Mouse (Mus musculus) lung, adult 2 months (tissue): ENCODE data around the gene Phf13. TPM values are rescaled to one million over a fixed set of nuclear protein-coding genes. Genes with fewer than 3 reads are reported as not detected.

Experiments
- DNase-seq: peaks from one replicate; pipeline ENCODE4 v3.0.0; 2022
- H3K4me1 ChIP-seq: fragments of 200-500 bp; 2 replicates; pipeline ENCODE4 v1.6.1; 2011; ENCODE audit warnings: low read length; ENCODE audit not compliant: control insufficient read depth, insufficient read depth
- H3K4me3 ChIP-seq: fragments of 200-500 bp; replicated peaks from 2 replicates; pipeline ENCODE3; 2011; ENCODE audit warnings: low read depth, mild to moderate bottlenecking, control low read depth, low read length; ENCODE audit errors: extremely low read depth
- CTCF ChIP-seq: fragments of 200-500 bp; IDR thresholded peaks from 2 replicates; pipeline ENCODE4 v1.5.1; 2011; ENCODE audit warnings: mild to moderate bottlenecking, low read length, control low read depth; ENCODE audit not compliant: insufficient read depth
- POLR2A ChIP-seq: fragments of 200-500 bp; IDR thresholded peaks from 2 replicates; pipeline ENCODE4 v1.6.1; 2011; ENCODE audit warnings: low read depth, mild to moderate bottlenecking, control low read depth, low read length, borderline replicate concordance; ENCODE audit errors: extremely low read depth
- WGBS: fragments of 180-500 bp; shearing (Covaris S2); methylation state at CpG from one replicate; pipeline ENCODE4 v1.1.7; 2018; 5-methylcytosine and 5-hydroxymethylcytosine counted together
- polyA plus RNA-seq: library from polyadenylated mRNA; depleted of rRNA; stranded (reverse); fragments of >200 nt; gene quantifications from 2 replicates; pipeline ENCODE4 v1.2.3, GENCODE M21; 2012

The Phf13 gene
- polyA plus RNA-seq, 1 experiment, result 8.9 TPM

- TF ChIP-seq CTCF (peak; percentile 21; the same call in 1 of the 2 replicates), POLR2A (no peak)
- H3K4me1 ChIP-seq, result peaks cover 14% of the 10 kb centered on the region
- WGBS, result 68% methylated on average over 4 of the region's 4 CpGs
- no peak for DNase-seq
- H3K4me3 ChIP-seq, result no peak overlapping the region
Measured at GRCm38 (mm10) chr4:152029997-152030396, 33.9 kb upstream of the Phf13 start.

- TF ChIP-seq POLR2A, result no peak
- peak; percentile 21; the same call in 1 of the 2 replicates for TF ChIP-seq CTCF
- 47% methylated on average over 5 of the region's 5 CpGs for WGBS
- no peak for DNase-seq
- no peak overlapping the region for H3K4me3 ChIP-seq
- H3K4me1 ChIP-seq, result peaks cover 16% of the 10 kb centered on the region
Measured at GRCm38 (mm10) chr4:152029087-152029486, 33.0 kb upstream of the Phf13 start.

GRCm38 (mm10) chr4:152028456-152028855, 32.4 kb upstream of the Phf13 start:
- Histone ChIP-seq H3K4me3 (no peak overlapping the region), H3K4me1 (peaks cover 16% of the 10 kb centered on the region)
- TF ChIP-seq CTCF (no peak), POLR2A (no peak)
- WGBS, result 64% methylated on average over 15 of the region's 15 CpGs
- DNase-seq, result no peak

- H3K4me1 ChIP-seq, result peaks cover 16% of the 10 kb centered on the region
- 0% methylated on average over 35 of the region's 35 CpGs for WGBS
- H3K4me3 ChIP-seq, result peak within 1 kb of the TSS; percentile 75
- TF ChIP-seq POLR2A (peak; percentile 83), CTCF (no peak)
- DNase-seq, result peak; percentile 96
Measured at GRCm38 (mm10) chr4:152027524-152027923, 31.5 kb upstream of the Phf13 start, which contains the start of gene Zbtb48. Zbtb48 (minus strand) TSS chr4:152027671.

- Histone ChIP-seq H3K4me3 (peak overlapping the region; percentile 75), H3K4me1 (peaks cover 16% of the 10 kb centered on the region)
- DNase-seq, result peak; percentile 34
- 3% methylated on average over 41 of the region's 41 CpGs for WGBS
- no peak for TF ChIP-seq POLR2A
- TF ChIP-seq CTCF, result no peak
Measured at GRCm38 (mm10) chr4:152026751-152027508, 30.9 kb upstream of the Phf13 start.

- DNase-seq, result no peak
- WGBS, result 80% methylated on average over 11 of the region's 11 CpGs
- H3K4me3 ChIP-seq, result no peak overlapping the region
- peaks cover 16% of the 10 kb centered on the region for H3K4me1 ChIP-seq
- TF ChIP-seq POLR2A, result no peak
- no peak for TF ChIP-seq CTCF
Measured at GRCm38 (mm10) chr4:152024525-152024924, 28.5 kb upstream of the Phf13 start.

- Histone ChIP-seq H3K4me1 (peaks cover 13% of the 10 kb centered on the region), H3K4me3 (no peak overlapping the region)
- TF ChIP-seq CTCF, result no peak
- TF ChIP-seq POLR2A, result no peak
- 49% methylated on average over 8 of the region's 8 CpGs for WGBS
- DNase-seq, result no peak
Measured at GRCm38 (mm10) chr4:152022506-152022905, 26.4 kb upstream of the Phf13 start.

GRCm38 (mm10) chr4:152021568-152022097, 25.6 kb upstream of the Phf13 start:
- H3K4me3 ChIP-seq, result no peak overlapping the region
- peaks cover 9% of the 10 kb centered on the region for H3K4me1 ChIP-seq
- no peak for DNase-seq
- no peak for TF ChIP-seq POLR2A
- peak; percentile 11; the same call in 1 of the 2 replicates for TF ChIP-seq CTCF
- whole genome bisulfite sequencing, result 80% methylated on average over 12 of the region's 12 CpGs

GRCm38 (mm10) chr4:152020024-152020423, 24.0 kb upstream of the Phf13 start:
- no peak overlapping the region for H3K4me3 ChIP-seq
- H3K4me1 ChIP-seq, result peaks cover 2% of the 10 kb centered on the region; the same call in 1 of the 2 replicates
- no peak for TF ChIP-seq CTCF
- WGBS, result 88% methylated on average over 21 of the region's 21 CpGs
- DNase-seq, result no peak

GRCm38 (mm10) chr4:152019073-152019472, 23.0 kb upstream of the Phf13 start:
- 84% methylated on average over 6 of the region's 6 CpGs for WGBS
- TF ChIP-seq CTCF, result no peak
- no peak for TF ChIP-seq POLR2A
- Histone ChIP-seq H3K4me3 (no peak overlapping the region), H3K4me1 (no peaks in the 10 kb centered on the region)
- no peak for DNase-seq
